Mouse (Mus musculus) lung, postnatal 0 days (tissue): ENCODE measurements around the gene Tnp2. TPM values are rescaled to one million over a fixed set of nuclear protein-coding genes. Genes with fewer than 3 reads are reported as not detected.
"Not testable (repeated sequence)": the region's sequence is repeated elsewhere in the genome, so short reads cannot be mapped to it uniquely, and the experiment has no call there.

Experiments used
- ATAC-seq: fragments of 200-750 bp; cut with Nextera tagmentation; 2 replicates; pipeline ENCODE4 v1.8.0; 2017; ENCODE audit warnings: moderate library complexity
- DNase-seq: peaks from one replicate; pipeline ENCODE4 v3.0.0-alpha.2; 2016; ENCODE audit warnings: low spot score
- H3K27ac ChIP-seq: fragments of 300-500 bp; sonication (generic); 2 replicates; pipeline ENCODE4 v1.5.1; 2014; ENCODE audit warnings: antibody characterized with exemption, mild to moderate bottlenecking, low read length, mixed read lengths
- H3K27me3 ChIP-seq: fragments of 300-500 bp; sonication (generic); replicated peaks from 2 replicates; pipeline ENCODE4 v1.6.1; 2014; ENCODE audit warnings: low read length, mixed read lengths; ENCODE audit not compliant: insufficient read depth
- H3K36me3 ChIP-seq: fragments of 300-500 bp; sonication (generic); 2 replicates; pipeline ENCODE4 v1.6.1; 2014; ENCODE audit warnings: low read length, mixed read lengths; ENCODE audit not compliant: insufficient read depth
- H3K4me1 ChIP-seq: fragments of 300-500 bp; sonication (generic); 2 replicates; pipeline ENCODE4 v1.6.1; 2014; ENCODE audit warnings: antibody characterized with exemption, low read depth, low read length, mixed read lengths; ENCODE audit not compliant: insufficient read depth
- H3K4me2 ChIP-seq: fragments of 300-500 bp; sonication (generic); replicated peaks from 2 replicates; pipeline ENCODE4 v1.6.1; 2014; ENCODE audit warnings: low read depth, mild to moderate bottlenecking, low read length, moderate library complexity, mixed read lengths
- H3K4me3 ChIP-seq: fragments of 300-500 bp; sonication (generic); 2 replicates; pipeline ENCODE4 v1.5.1; 2014; ENCODE audit warnings: low read depth, low read length
- H3K9ac ChIP-seq: fragments of 300-500 bp; sonication (generic); replicated peaks from 2 replicates; pipeline ENCODE4 v1.6.1; 2014; ENCODE audit warnings: low read depth, mild to moderate bottlenecking
- H3K9me3 ChIP-seq: fragments of 300-500 bp; sonication (generic); 2 replicates; pipeline ENCODE4 v1.6.1; 2016; ENCODE audit warnings: low read length, mixed read lengths
- CTCF ChIP-seq: IDR thresholded peaks from 2 replicates; pipeline ENCODE4 v1.5.1; 2016; ENCODE audit warnings: antibody characterized with exemption, mild to moderate bottlenecking
- EP300 ChIP-seq: IDR thresholded peaks from 2 replicates; pipeline ENCODE4 v1.6.1; 2016; ENCODE audit warnings: antibody characterized with exemption, mild to moderate bottlenecking, control low read depth
- WGBS: fragments of 180-500 bp; shearing (Covaris S2); extraction: QIAGEN DNeasy Blood & Tissue Kit; methylation state at CpG from one replicate; pipeline ENCODE4 v1.1.7; 2014; 5-methylcytosine and 5-hydroxymethylcytosine counted together
- polyA plus RNA-seq: library from polyadenylated mRNA; unstranded; fragments of >200 nt; fragmentation: Nextera tagmentation; extraction: Ambion mirVana; gene quantifications from 2 replicates; pipeline ENCODE4 v1.2.1, GENCODE M21; 2015

The Tnp2 gene
- polyA plus RNA-seq, 1 experiment from 2014 or later: not detected

GRCm38 (mm10) chr16:10818579-10819135 is 30.2 kb upstream of the Tnp2 start:
- no peak for TF ChIP-seq EP300
- no peak for TF ChIP-seq CTCF
- Histone ChIP-seq H3K27ac (no peak overlapping the region), H3K4me1 (no peaks in the 10 kb centered on the region), H3K9ac (no peak overlapping the region), H3K9me3 (no peaks in the 10 kb centered on the region), H3K27me3 (no peaks in the 10 kb centered on the region), H3K4me2 (no peak overlapping the region), H3K4me3 (no peak overlapping the region), H3K36me3 (no peaks in the 10 kb centered on the region)
- ATAC-seq: no peak
- WGBS: 71% methylated on average over 4 of the region's 4 CpGs
- no peak for DNase-seq

GRCm38 (mm10) chr16:10814864-10815263 is 26.4 kb upstream of the Tnp2 start:
- peak; percentile 67 for DNase-seq
- 45% methylated on average over 4 of the region's 4 CpGs for WGBS
- peak; percentile 92 for ATAC-seq

GRCm38 (mm10) chr16:10813726-10814125 is 25.3 kb upstream of the Tnp2 start:
- H3K27ac ChIP-seq: no peak overlapping the region
- H3K27me3 ChIP-seq: no peaks in the 10 kb centered on the region
- no peak overlapping the region for H3K4me2 ChIP-seq
- ATAC-seq (no peak), DNase-seq (no peak)
- H3K4me1 ChIP-seq: no peaks in the 10 kb centered on the region
- no peak overlapping the region for H3K4me3 ChIP-seq
- H3K9me3 ChIP-seq: no peaks in the 10 kb centered on the region
- TF ChIP-seq EP300 (no peak), CTCF (no peak)
- H3K9ac ChIP-seq: no peak overlapping the region
- WGBS: 68% methylated on average over 4 of the region's 4 CpGs
- H3K36me3 ChIP-seq: no peaks in the 10 kb centered on the region

More at GRCm38 (mm10) chr16:10814864-10815263, 26.4 kb upstream of the Tnp2 start:
- no peak overlapping the region for H3K4me2 ChIP-seq
- no peak overlapping the region for H3K9ac ChIP-seq
- H3K27me3 ChIP-seq: no peaks in the 10 kb centered on the region
- no peaks in the 10 kb centered on the region for H3K9me3 ChIP-seq
- H3K4me1 ChIP-seq: no peaks in the 10 kb centered on the region
- H3K36me3 ChIP-seq: no peaks in the 10 kb centered on the region
- H3K4me3 ChIP-seq: no peak overlapping the region
- no peak overlapping the region for H3K27ac ChIP-seq
- TF ChIP-seq EP300: peak; percentile 52; the same call in 1 of the 2 replicates
- TF ChIP-seq CTCF: no peak

- H3K9me3 ChIP-seq: no peaks in the 10 kb centered on the region
- ATAC-seq: no peak
- TF ChIP-seq EP300: no peak
- no peak for TF ChIP-seq CTCF
Observed at GRCm38 (mm10) chr16:10812865-10813371, 24.5 kb upstream of the Tnp2 start, which contains the start of gene Gm11172. Gene Gm11172 (plus strand): TSS chr16:10812915.

GRCm38 (mm10) chr16:10810376-10810775 is 21.9 kb upstream of the Tnp2 start:
- Histone ChIP-seq H3K9ac (no peak overlapping the region), H3K27ac (no peak overlapping the region), H3K4me2 (no peak overlapping the region), H3K27me3 (no peaks in the 10 kb centered on the region), H3K4me3 (no peak overlapping the region), H3K4me1 (no peaks in the 10 kb centered on the region), H3K9me3 (no peaks in the 10 kb centered on the region), H3K36me3 (no peaks in the 10 kb centered on the region)
- no peak for DNase-seq
- ATAC-seq: no peak
- no peak for TF ChIP-seq CTCF
- TF ChIP-seq EP300: no peak
- 100% methylated on average over 1 of the region's 1 CpGs for WGBS

More at GRCm38 (mm10) chr16:10812865-10813371, 24.5 kb upstream of the Tnp2 start, which contains the start of gene Gm11172:
- no peak within 1 kb of the TSS for H3K9ac ChIP-seq
- 71% methylated on average over 2 of the region's 2 CpGs for WGBS
- H3K27me3 ChIP-seq: no peaks in the 10 kb centered on the region
- H3K4me2 ChIP-seq: no peak within 1 kb of the TSS
- H3K4me1 ChIP-seq: no peaks in the 10 kb centered on the region
- no peak within 1 kb of the TSS for H3K27ac ChIP-seq
- no peaks in the 10 kb centered on the region for H3K36me3 ChIP-seq
- no peak for DNase-seq
- H3K4me3 ChIP-seq: no peak within 1 kb of the TSS

GRCm38 (mm10) chr16:10805789-10806527 is 17.5 kb upstream of the Tnp2 start, which contains the start of gene Prm1:
Gene Prm1 (minus strand): TSS chr16:10805839.
- Histone ChIP-seq H3K9me3 (no peaks in the 10 kb centered on the region), H3K4me2 (no peak within 1 kb of the TSS), H3K36me3 (no peaks in the 10 kb centered on the region), H3K27ac (no peak within 1 kb of the TSS), H3K4me3 (no peak within 1 kb of the TSS), H3K9ac (no peak within 1 kb of the TSS), H3K27me3 (no peaks in the 10 kb centered on the region), H3K4me1 (no peaks in the 10 kb centered on the region)
- ATAC-seq (no peak), DNase-seq (no peak)
- 78% methylated on average over 10 of the region's 10 CpGs for WGBS
- TF ChIP-seq EP300 (no peak), CTCF (no peak)

- ATAC-seq, H3K27ac ChIP-seq, H3K4me2 ChIP-seq, H3K4me1 ChIP-seq, H3K4me3 ChIP-seq, H3K36me3 ChIP-seq, H3K27me3 ChIP-seq, H3K9ac ChIP-seq, DNase-seq, H3K9me3 ChIP-seq: not testable (repeated sequence)
- WGBS: 69% methylated on average over 3 of the region's 3 CpGs
Observed at GRCm38 (mm10) chr16:10802420-10802819, 14.0 kb upstream of the Tnp2 start.
